Mouse (Mus musculus): ENCODE results near the gene 4930470P17Rik.

DNA sequence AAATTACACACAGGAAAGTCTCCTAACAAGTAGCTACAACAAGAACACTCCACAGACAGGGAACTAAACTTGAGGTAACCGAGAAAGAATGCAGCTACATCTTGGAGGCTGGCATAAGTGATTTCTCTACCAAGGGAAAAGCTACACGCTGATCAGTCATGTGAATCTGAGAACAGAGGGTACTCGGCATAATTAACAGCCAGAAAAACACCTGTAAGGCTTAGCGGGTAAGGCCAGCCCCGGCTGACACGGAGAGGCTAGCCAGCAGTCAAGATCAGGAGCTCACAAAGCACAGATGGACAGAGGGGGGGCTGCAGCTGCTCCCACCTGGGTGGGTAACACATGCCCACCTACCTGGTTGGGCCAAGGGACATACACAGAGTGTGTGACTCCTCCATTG lies 9.7 kb downstream of the 4930470P17Rik start:
- no peak for TF ChIP-seq USF2 (conservative IDR thresholded peaks at IDR 0.05; ENCODE audit: low read depth, low read length)
- TF ChIP-seq MAZ (IDR thresholded peaks at IDR 0.05; ENCODE audit: low read depth, low read length): no peak
- no peak for TF ChIP-seq MXI1 (IDR thresholded peaks at IDR 0.05; ENCODE audit: low read depth, low read length)
- TF ChIP-seq CTCF (conservative IDR thresholded peaks at IDR 0.05 in 1 of 2, IDR thresholded peaks at IDR 0.05 in 1 of 2; ENCODE audit: low read depth in 2 of 2, low read length in 2 of 2): no peak
- TF ChIP-seq POLR2A (IDR thresholded peaks at IDR 0.05; ENCODE audit: low read depth, low read length): no peak
- TF ChIP-seq MEF2A (IDR thresholded peaks at IDR 0.05; ENCODE audit: borderline replicate concordance, low read depth, low read length): no peak

Data from CH12.LX (cell line).